Mouse (Mus musculus) adrenal gland, adult 8-10 months (tissue): Measurements from ENCODE around the gene Tmem266. TPM values are rescaled to one million over a fixed set of nuclear protein-coding genes. Genes with fewer than 3 reads are reported as not detected.

Experiments used
- DNase-seq: peaks from one replicate; pipeline ENCODE4 v3.0.0; 2022
- total RNA-seq, 4 experiments: library from RNA; stranded (reverse); gene quantifications; 2 replicates each; pipeline ENCODE4 v1.2.4; 2022

The Tmem266 gene
- total RNA-seq, 4 experiments from 2014 or later, result 1.0 to 1.5 (median 1.1) TPM

GRCm38 (mm10) chr9:55332476-55332875 is 5.8 kb downstream of the Tmem266 start:
- DNase-seq, result no peak

GRCm38 (mm10) chr9:55332949-55333348 is 6.2 kb downstream of the Tmem266 start:
- DNase-seq, result peak; percentile 58

- DNase-seq, result no peak
Measured at GRCm38 (mm10) chr9:55344165-55344564, 17.5 kb downstream of the Tmem266 start.

- DNase-seq, result no peak
Measured at GRCm38 (mm10) chr9:55345332-55345731, 18.6 kb downstream of the Tmem266 start.

- DNase-seq, result no peak
Measured at GRCm38 (mm10) chr9:55348664-55349063, 22.0 kb downstream of the Tmem266 start.

- no peak for DNase-seq
Measured at GRCm38 (mm10) chr9:55354686-55355085, 28.0 kb downstream of the Tmem266 start.

GRCm38 (mm10) chr9:55355270-55355834 is 28.6 kb downstream of the Tmem266 start:
- DNase-seq, result no peak

GRCm38 (mm10) chr9:55357164-55357563 is 30.5 kb downstream of the Tmem266 start:
- DNase-seq, result no peak

GRCm38 (mm10) chr9:55360372-55360771 is 33.7 kb downstream of the Tmem266 start:
- DNase-seq, result no peak

- DNase-seq, result no peak
Measured at GRCm38 (mm10) chr9:55360861-55361260, 34.1 kb downstream of the Tmem266 start.

GRCm38 (mm10) chr9:55361969-55362368 is 35.3 kb downstream of the Tmem266 start:
- no peak for DNase-seq

GRCm38 (mm10) chr9:55363707-55364106 is 37.0 kb downstream of the Tmem266 start:
- DNase-seq, result no peak

GRCm38 (mm10) chr9:55368011-55368410 is 41.3 kb downstream of the Tmem266 start:
- no peak for DNase-seq

GRCm38 (mm10) chr9:55371908-55372307 is 45.2 kb downstream of the Tmem266 start:
- DNase-seq, result no peak

- no peak for DNase-seq
Measured at GRCm38 (mm10) chr9:55377603-55378250, 51.0 kb downstream of the Tmem266 start.

GRCm38 (mm10) chr9:55381456-55381855 is 54.7 kb downstream of the Tmem266 start:
- no peak for DNase-seq

- no peak for DNase-seq
Measured at GRCm38 (mm10) chr9:55382441-55382840, 55.7 kb downstream of the Tmem266 start.

GRCm38 (mm10) chr9:55386117-55386516 is 59.4 kb downstream of the Tmem266 start:
- DNase-seq, result no peak

- no peak for DNase-seq
Measured at GRCm38 (mm10) chr9:55387862-55388505, 61.3 kb downstream of the Tmem266 start.

- peak; percentile 42 for DNase-seq
Measured at GRCm38 (mm10) chr9:55391909-55392658, 65.4 kb downstream of the Tmem266 start.

GRCm38 (mm10) chr9:55395650-55396049 is 68.9 kb downstream of the Tmem266 start:
- DNase-seq, result no peak

GRCm38 (mm10) chr9:55398985-55399554 is 72.4 kb downstream of the Tmem266 start:
- no peak for DNase-seq

GRCm38 (mm10) chr9:55402276-55402675 is 75.6 kb downstream of the Tmem266 start:
- DNase-seq, result peak; percentile 47
